Mouse (Mus musculus) cortical plate, adult 2 months (tissue): ENCODE data around the gene Slit3.

ENCODE experiments used
- CTCF ChIP-seq: fragments of 200-500 bp; IDR thresholded peaks from 2 replicates; pipeline ENCODE4 v1.5.1; 2011; ENCODE audit warnings: mild to moderate bottlenecking, control low read depth, low read length; ENCODE audit not compliant: insufficient read depth; ENCODE audit errors: extremely low read depth
- POLR2A ChIP-seq: fragments of 200-500 bp; IDR thresholded peaks from 2 replicates; pipeline ENCODE4 v1.6.1; 2011; ENCODE audit warnings: mild to moderate bottlenecking, low read length, control low read depth; ENCODE audit not compliant: insufficient read depth; ENCODE audit errors: extremely low read depth

DNA sequence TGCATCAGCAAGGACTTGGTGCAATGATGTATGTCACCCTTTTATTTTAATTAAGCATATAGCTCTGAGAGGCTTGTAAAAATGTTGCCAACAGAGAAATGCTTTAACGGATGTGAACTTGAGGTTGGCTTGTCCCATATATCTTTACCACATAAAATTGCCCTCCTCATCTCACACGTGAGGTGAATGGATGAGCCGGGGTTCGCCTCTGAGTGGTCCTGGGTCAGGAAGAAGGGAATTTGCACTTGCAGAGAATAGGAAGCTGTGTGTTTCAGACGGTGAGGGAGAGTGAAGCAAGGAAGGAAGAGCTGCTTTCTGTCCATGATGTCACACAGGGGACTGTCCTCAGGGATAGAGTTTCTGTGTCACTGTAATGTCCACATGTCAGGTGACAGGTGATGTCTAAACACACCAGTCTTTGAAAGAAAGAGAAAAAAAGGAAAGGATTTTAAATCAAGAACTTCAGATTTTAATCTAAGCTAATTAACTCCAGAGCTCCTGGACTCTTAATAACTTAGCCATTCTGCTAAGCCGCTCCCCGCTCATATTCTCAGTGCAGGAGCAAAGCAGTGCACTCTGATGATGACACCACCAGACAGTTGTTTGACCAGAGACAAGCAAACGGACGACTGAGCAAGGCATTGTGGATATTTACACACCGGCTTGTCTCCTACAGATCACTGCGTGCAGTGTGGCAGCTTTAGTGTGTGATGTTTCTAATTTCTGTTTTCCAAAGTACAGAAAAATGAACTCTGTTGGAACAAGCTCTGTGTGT, 352.0 kb downstream of the Slit3 start:
- no peak for TF ChIP-seq CTCF
- TF ChIP-seq POLR2A: no peak
